Mouse (Mus musculus) ES-E14 (cell line): ENCODE results near the gene Bicral.

Experiments used
- CHD2 ChIP-seq: IDR thresholded peaks from 2 replicates; pipeline ENCODE4 v1.6.1; 2014; ENCODE audit warnings: mild to moderate bottlenecking, low read depth, low read length, inconsistent platforms
- HCFC1 ChIP-seq: IDR thresholded peaks from 2 replicates; pipeline ENCODE4 v1.6.1; 2012; ENCODE audit warnings: low read length, inconsistent platforms, borderline replicate concordance; ENCODE audit not compliant: insufficient read depth
- MAFK ChIP-seq: IDR thresholded peaks from 2 replicates; pipeline ENCODE4 v1.6.1; 2014; ENCODE audit warnings: mild to moderate bottlenecking, low read depth, low read length, inconsistent platforms; ENCODE audit not compliant: insufficient read depth
- ZC3H11A ChIP-seq: IDR thresholded peaks from 2 replicates; pipeline ENCODE4 v1.6.1; 2012; ENCODE audit warnings: low read depth, mild to moderate bottlenecking, inconsistent platforms, low read length, borderline replicate concordance
- ZNF384 ChIP-seq: IDR thresholded peaks from 2 replicates; pipeline ENCODE4 v1.6.1; 2012; ENCODE audit warnings: low read depth, low read length, inconsistent platforms

DNA sequence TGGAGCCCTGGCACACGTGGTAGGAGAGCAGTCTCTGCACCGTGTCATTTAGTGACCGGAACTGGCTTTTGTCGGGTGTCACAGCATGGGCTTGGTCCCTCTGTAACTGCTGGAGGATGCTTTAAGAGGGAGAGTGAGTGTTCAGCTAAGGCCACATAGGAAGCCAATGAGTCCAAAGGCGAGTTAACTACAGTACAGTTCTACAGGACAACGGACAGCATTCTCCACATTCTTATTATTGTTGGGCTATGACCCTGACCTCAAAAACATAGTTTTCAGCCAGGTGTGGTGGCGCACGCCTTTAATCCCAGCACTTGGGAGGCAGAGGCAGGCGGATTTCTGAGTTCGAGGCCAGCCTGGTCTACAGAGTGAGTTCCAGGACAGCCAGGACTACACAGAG, 49.9 kb downstream of the Bicral start:
- TF ChIP-seq ZNF384 = no peak
- TF ChIP-seq ZC3H11A = no peak
- TF ChIP-seq HCFC1 = no peak
- TF ChIP-seq MAFK = no peak
- TF ChIP-seq CHD2 = no peak
